Mouse (Mus musculus) ES-Bruce4 (cell line): ENCODE measurements at regions not wholly inside any gene's neighbourhood (a gene's known extent, or its start where the extent isn't known, plus 50 kb on each side); places are given as distances from the start of the nearest gene placed in this dataset.

ENCODE experiments used
- CTCF ChIP-seq: IDR thresholded peaks from one replicate; pipeline ENCODE4 v1.8.1; 2011; ENCODE audit warnings: low read depth, low read length
- EP300 ChIP-seq: IDR thresholded peaks from 2 replicates; pipeline ENCODE4 v1.6.1; 2011; ENCODE audit warnings: low read depth, low read length; ENCODE audit not compliant: insufficient read depth
- POLR2A ChIP-seq: IDR thresholded peaks from one replicate; pipeline ENCODE4 v1.8.1; 2011; ENCODE audit warnings: low read length; ENCODE audit not compliant: insufficient read depth

GRCm38 (mm10) chr7:67849509-67849862 is 89.9 kb upstream of the Synm start:
- no peak for TF ChIP-seq POLR2A
- TF ChIP-seq CTCF: no peak
- no peak for TF ChIP-seq EP300
